Mouse (Mus musculus) gonadal fat pad, adult 2 months (tissue): ENCODE results near the gene H13. TPM values are rescaled to one million over a fixed set of nuclear protein-coding genes. Genes with fewer than 3 reads are reported as not detected.

ENCODE experiments used
- DNase-seq: peaks from one replicate; pipeline ENCODE4 v3.0.0-alpha.2; 2012; ENCODE audit warnings: low read depth
- polyA plus RNA-seq: library from polyadenylated mRNA; depleted of rRNA; stranded (reverse); fragments of >200 nt; gene quantifications from 2 replicates; pipeline ENCODE4 v1.2.3, GENCODE M21; 2012

Gene H13
- polyA plus RNA-seq, 1 experiment = 163 TPM

DNA sequence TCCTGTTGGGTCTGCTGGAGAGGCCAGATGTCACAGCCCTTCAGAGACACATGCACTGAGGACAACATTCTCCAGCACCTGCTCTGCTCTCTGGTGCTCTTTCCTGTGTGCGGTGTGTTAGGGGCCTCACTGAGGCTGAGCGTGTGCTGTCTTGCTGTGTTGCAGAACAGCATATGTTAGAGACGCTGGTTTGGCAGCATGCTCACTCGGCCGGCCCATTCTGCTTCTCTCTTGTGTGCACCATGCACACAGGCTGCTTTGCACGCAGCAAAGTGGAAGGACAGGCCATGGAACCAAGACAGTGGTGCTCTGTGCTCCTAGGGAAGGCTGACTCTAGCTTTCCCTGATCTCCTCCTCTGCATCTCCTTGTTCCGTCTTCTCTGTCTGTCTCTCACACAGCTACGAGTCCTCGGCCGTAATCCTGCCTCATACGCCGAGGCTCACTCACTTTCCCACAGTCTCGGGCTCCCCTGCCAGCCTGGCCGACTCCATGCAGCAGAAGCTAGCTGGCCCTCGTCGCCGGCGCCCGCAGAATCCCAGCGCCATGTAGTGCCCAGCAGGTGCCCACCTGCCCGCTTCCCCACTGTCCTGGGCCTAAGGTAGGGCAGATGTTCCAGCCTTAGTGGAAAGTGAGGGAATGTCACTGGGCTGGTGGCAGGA is 34.5 kb downstream of the H13 start:
- DNase-seq = no peak

- DNase-seq = no peak
Observed at GRCm38 (mm10) chr2:152704256-152704605, 35.0 kb downstream of the H13 start.

- no peak for DNase-seq
Observed at GRCm38 (mm10) chr2:152704811-152705370, 35.6 kb downstream of the H13 start.

DNA sequence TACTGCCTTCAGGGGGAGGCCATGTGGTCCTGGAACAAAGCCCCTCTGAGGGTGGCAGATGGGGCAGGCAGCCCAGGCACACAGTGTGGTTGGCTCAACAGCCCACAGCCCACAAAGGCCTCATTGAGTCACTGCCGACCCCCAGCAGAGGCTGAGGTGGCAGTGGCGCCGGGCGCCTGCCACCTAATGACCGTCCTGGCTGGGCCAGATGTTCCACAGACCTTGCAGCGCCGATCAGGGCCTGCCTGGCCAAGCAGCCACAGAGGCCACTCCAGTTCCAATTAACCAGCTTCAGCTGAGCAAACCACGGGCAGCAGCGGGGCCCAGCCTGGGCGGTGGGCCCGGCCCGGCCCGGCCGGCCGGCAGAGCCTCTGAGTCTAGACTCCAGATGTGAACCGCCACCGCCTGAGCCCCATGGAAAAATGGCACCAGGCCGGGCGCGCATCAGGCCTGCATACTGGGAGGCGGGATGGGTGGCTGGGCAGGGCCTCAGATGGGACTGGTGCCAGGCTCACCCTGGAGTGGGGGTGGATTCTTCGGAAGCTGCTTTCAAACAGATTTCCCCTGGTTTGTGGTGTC is 36.8 kb downstream of the H13 start:
- DNase-seq = no peak

GRCm38 (mm10) chr2:152707186-152707585 is 37.9 kb downstream of the H13 start:
- DNase-seq = no peak

DNA sequence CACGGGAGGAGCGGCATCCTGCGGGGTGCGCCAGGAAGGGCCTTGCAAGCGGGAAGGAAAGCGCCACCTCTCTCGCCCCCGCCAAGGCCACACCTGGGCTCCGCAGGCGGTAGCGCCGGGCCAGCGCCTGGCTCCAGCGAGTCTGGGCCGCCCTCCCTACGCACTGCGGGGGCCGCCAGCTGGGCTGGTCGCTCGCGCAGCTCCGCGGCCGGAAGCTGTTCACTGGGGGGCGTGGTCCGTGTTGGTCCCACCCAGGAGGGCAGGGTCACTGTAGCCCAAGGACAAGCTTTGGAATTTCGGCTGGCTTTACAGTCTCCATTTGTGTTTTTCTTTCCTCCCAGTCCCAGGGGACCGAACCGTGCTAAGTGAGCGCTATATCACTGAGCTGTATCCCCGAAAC is 38.4 kb downstream of the H13 start:
- DNase-seq = peak; percentile 47

DNA sequence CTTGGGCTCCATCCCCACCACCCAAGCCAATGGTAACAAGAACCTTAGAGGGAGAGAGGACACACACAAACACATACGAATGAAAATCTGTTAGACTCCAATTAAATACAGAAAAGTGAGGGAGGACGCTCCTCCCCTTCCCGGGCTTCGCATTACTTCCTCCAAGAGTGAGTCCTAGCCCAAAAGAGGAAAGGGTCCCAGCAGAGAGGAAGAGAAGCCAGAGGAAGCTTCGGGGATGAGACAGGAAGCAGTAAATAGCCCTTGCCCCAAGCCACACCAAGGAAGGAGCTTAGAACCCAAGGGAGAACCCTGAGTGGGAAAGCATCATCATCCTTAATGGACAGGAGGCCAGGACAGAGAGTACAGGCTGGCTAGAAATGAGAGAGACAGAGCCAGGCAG is 39.8 kb downstream of the H13 start:
- DNase-seq = no peak

DNA sequence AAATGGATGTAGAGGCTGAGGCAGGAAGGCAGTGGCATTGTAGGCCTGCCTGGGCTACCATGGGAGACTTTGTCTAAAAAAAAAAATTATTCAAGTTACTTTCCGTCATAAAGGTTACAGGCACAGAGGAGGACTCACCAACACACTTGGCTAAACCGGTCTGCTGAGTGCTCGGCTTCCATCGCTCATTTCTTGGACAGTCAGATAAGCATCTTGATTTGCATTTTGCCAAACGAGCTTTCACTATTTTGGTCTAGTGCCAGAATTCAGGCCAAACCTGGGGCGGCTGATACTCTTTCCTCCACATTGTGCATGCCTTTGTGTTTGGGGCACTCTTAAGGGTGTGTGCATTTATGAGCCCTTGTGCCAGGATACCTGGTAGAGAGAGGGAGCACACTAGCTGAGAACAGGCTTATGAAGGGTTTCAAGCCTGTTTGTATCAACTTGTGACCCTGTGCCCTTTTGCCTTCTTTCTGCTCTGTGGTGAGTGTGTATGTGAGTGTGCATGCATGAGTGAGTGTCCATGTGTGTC is 47.0 kb downstream of the H13 start:
- DNase-seq = peak; percentile 87

DNA sequence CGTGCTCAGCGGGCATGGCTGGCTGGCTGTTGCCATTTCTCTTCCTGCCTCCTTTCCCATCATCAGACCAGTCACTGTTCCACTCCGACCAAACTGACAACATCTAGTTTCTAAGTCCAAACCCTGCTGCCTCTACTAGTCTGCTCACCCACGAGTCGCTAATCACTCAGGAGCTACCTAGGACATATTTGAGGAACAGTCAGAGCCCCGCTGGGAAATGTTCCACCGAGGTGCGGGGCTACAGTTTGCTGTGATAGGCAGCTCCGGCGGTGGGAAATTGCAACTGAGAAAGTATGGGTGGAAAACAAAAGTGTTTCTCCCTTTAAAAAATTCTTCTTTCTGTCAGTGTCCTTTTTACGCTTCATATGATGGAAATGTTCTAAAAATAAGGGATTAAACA is 48.4 kb downstream of the H13 start:
- DNase-seq = no peak

DNA sequence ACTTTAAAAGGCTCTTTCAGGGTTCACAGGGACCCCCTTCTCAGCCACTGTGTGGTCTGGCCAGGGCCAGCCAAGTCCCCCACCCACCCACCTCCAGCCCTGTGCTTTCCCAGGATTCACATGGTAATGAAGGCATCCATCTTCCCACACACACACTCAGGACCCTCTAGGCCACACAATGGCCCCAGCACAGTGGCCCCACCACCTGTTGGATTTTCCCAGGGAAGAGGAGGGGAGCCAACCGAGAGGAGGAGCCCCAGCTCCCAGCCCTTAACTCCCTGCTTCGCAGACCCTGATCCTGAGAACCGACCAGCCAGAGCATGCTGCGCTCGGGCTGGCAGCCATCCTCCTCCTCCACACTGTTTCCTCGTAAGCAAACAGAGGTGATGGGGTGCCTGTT is 48.8 kb downstream of the H13 start:
- DNase-seq = no peak

GRCm38 (mm10) chr2:152723651-152724331 is 54.5 kb downstream of the H13 start:
- DNase-seq = no peak

- no peak for DNase-seq
Observed at GRCm38 (mm10) chr2:152724332-152724723, 55.1 kb downstream of the H13 start.

DNA sequence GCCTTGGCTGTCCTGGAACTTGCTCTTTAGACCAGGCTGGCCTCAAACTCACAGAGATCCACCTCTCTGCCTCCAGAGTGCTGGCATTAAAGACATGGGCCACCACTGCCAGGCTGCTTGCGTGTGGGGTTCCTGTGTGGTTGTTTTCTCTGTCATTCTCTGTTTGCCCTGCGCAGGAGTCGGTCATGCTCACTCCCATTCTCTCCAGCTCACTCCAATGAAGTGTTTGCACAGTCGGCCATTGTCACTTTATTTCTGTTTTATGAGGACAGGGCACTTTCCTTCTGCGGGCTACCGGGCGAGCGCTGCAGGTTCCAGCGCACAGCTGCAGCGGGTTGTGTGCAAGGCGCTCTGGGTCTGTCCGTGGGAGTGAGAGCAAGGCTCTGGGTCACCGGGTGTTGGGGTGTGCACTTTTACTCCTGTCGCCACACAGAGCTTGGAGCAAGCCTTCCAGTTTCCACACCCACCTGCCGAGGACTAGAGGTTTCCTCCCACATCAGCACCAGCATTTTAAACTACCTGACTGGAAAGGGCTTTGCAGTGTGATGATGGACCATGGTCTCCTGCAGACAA is 56.0 kb downstream of the H13 start:
- no peak for DNase-seq

DNA sequence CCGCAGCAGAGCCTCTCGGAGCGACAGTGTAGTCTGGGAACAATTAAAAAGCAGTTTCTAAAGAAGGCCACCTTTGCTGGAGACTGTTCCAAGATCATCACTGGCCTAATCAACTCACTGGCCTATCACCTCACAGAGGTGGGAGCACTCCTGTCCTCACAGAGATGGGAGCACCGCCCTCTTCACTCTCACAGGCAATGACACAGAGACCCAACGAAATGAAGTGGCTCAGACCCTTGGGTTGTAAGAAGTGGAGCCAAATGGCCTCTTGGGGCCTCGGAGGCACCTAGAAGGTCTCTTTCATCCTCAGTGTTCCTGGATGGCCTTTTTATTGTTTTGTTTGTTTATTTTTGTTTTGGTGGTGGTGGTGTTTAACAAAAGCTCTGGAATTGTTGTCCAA is 57.0 kb downstream of the H13 start:
- DNase-seq = no peak

DNA sequence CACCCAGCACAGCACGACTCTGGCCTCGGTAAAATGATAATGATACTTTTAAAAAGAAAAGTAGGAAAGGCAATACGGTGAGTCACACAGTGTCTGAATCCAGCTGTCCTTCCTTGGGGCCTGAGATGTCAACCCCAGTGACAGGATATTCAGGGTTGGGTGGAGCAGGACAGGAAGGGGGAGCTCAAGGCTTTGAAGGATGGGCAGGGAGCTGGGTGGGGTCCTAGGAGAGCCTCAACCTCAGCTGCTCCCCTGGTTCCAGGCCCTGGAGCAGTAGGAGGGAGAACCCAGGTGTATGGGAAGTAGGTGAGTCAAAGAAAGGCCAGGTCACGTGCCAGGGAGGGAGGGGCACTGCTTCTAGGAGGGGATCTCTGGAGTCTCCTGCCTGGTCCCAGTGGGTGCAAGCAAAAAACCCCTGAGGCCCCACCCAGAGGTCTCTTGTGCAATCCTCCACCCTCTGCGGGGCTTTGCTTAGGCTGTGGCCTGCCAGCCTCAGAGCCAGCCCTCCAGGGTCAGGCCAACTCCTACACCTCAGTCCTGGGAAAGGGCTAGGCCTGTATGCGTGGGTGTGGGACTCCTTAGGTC is 57.6 kb downstream of the H13 start:
- DNase-seq = no peak

DNA sequence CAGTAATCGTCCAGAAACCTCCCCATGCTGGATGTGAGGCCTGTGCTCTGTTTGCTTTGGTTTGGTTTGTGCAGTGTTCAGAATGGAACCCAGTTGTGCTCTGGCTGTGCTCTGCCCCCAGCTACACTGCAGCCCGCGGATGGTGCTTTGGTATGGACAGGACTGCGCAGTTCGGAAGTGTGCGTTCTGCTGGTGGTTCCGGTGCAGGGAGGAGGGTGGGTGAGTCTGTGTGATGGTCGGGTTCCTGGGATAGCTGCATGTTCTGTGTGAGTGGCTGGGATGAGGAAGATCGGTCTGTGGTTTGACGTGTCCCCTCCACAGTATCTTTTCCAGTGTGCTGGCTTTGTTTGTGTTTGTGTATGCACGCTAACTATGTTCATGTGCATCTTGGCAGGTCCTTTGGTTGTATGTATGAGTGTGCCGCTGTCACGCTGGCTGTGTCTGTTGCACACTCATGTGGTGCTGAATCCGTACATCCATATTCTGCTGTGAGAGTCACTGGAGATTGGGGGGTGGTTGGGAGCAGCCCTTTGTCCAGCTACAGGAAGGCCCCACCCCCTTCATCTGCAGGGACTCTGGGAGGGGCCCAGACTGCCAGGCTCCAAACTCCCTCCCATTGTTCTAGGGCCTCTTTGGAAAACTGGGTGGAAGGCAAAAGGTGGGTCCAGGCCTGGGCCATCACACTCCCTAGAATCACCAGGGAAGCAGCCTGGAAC is 58.7 kb downstream of the H13 start:
- DNase-seq = no peak

DNA sequence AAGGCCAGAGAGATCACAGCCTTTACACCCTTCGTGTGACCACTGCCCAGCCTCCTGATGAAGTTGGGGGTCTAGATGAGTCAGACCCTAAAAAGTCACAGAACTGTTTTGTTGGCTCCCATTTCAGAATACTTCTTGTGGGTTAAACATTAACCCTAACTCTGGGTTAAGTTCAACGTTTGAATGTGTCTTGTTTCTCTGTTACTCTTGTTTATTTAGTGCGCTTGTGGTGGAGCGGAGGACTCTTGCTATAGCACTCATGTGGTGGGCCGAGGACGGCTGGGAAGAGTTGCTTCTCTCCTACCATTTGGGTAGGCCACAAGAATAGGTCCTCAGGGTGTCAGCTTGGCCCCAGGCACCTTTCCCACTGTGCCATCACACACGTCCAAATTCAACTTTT is 59.3 kb downstream of the H13 start:
- no peak for DNase-seq

DNA sequence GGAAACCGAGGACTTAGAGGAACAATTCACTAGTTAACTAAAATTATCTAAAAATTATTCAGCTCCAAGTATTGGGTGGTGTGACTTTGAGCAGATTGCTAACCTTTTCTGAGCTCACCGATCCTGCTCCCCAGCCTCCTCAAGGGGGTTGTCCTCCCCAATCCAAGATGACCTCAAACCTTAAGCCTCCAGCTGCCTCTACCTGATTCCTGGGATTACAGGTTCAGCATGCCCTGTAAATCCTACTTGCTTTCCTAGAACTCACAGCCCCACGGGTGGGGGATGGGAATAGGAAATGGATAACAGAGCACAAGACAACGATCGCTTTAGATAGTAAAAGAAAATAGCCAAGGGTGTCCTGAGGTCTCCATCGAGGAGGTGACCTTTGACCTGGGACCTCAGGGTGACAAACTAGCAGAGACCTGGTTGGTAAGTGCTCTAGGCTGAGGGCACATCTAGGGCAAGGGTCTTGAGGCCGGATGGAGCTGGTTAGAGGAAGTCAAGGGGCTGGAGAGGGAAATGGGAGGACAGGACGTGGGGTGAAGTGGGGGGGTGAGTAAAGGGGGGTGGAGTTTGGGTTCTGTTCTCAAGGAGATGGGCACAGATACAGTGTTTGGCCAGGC is 59.9 kb downstream of the H13 start:
- DNase-seq = no peak

DNA sequence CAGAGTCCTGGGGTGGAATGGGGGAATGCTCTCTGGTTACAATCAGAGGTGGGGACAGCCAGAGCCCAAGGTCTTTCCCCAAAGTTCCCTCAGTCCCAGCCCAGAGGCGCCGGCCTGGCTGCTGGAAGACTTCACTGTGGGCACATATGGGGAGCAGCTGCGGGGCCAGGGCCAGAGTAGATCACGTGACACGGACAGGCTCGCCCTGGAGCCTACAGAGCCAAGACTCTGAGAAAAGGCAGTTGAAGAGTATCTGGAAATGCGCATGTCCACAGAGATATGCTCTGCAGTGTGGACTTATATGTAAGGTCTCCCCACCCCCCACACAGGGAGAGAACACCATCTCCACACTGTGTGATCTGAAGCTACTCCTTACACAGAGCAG is 60.4 kb downstream of the H13 start:
- DNase-seq = no peak

- DNase-seq = peak; percentile 84
Observed at GRCm38 (mm10) chr2:152733201-152733600, 63.9 kb downstream of the H13 start.

GRCm38 (mm10) chr2:152734501-152734900 is 65.2 kb downstream of the H13 start:
- DNase-seq = no peak
